ENCODE assay signal across 8 mouse cellular contexts in the genomic region with DNA sequence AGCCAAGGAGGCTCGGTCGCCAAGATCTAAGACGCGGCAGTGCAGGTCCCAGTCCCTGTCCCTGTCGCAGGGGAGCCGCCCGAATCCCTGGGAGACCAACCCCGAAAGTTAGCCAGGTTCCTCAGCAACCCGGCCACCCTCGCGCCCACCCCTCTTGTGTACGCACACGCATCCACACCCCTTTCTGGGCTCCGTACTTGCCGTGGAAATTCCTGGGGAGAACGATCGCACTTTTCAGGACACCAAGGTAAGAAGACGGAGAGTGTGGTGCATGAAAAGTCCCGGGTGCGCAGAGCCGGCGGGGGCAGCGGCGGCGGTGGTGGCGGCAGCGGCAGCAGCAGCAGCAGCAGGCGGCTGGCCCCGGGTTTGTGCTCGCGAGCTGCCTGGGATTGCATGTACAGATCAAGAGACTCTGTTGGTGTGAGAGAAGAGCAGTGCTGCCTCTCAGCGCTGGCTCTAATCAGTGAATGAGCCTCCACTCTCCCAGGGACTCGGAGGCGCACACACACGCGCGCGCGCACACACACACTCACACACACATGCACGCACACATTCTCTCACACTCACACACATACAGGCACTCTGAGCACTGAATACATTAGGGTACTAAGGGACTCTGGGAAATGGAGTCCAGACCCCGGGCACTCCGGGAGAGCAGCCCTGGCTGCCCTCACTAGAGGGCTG. TPM values are rescaled to one million over a fixed set of nuclear protein-coding genes. Genes with fewer than 3 reads are reported as not detected.
DNase-seq lines count a peak whose midpoint lies in the region; ATAC-seq and TF ChIP-seq lines count a peak whose summit lies in the region.

TSS of gene Rnf220 (minus strand) at position 571 of the 684 bp plus-strand sequence.

- no peaks in the 10 kb centered on the region for H3K36me3 ChIP-seq in spleen, adult 2 months (ENCODE audit: control insufficient read depth, insufficient read depth, low read length)
- H3K36me3 ChIP-seq in intestine, embryonic 16.5 days (ENCODE audit: control insufficient read depth, insufficient read depth, low read length), result no peaks in the 10 kb centered on the region
- H3K36me3 ChIP-seq in midbrain, embryonic 12.5 days, result no peaks in the 10 kb centered on the region

- TF ChIP-seq POLR2A in spleen, adult 2 months (IDR thresholded peaks at IDR 0.05; ENCODE audit: low read depth, low read length), result no peak

- H3K9ac ChIP-seq in intestine, embryonic 16.5 days (ENCODE audit: low read depth, low read length), result peak within 1 kb of the TSS; percentile 38
- peak within 1 kb of the TSS; percentile 60 for H3K9ac ChIP-seq in midbrain, embryonic 12.5 days (replicated peaks)

- no peak for TF ChIP-seq CTCF in spleen, adult 2 months (IDR thresholded peaks at IDR 0.05; ENCODE audit: extremely low read depth, insufficient read depth, insufficient read length, insufficient replicate concordance)

- H3K27ac ChIP-seq in spleen, adult 2 months (ENCODE audit: insufficient read depth, low read length), result no peak within 1 kb of the TSS
- no peak within 1 kb of the TSS for H3K27ac ChIP-seq in intestine, embryonic 16.5 days (ENCODE audit: low read length)
- H3K27ac ChIP-seq in midbrain, embryonic 12.5 days (replicated peaks), result peak within 1 kb of the TSS; percentile 87

- peaks cover 34% of the 10 kb centered on the region for H3K27me3 ChIP-seq in spleen, adult 2 months (ENCODE audit: control insufficient read depth, insufficient read depth, low read length)
- H3K27me3 ChIP-seq in intestine, embryonic 16.5 days (replicated peaks; ENCODE audit: control insufficient read depth, insufficient read depth, low read length), result peaks cover 45% of the 10 kb centered on the region
- peaks cover 78% of the 10 kb centered on the region for H3K27me3 ChIP-seq in midbrain, embryonic 12.5 days

- intact Hi-C loops in left cerebral cortex, postnatal 25 days (cut with DNase I), result no loop called here

- H3K9me3 ChIP-seq in intestine, embryonic 16.5 days (ENCODE audit: control insufficient read depth, low read length), result peaks cover 2% of the 10 kb centered on the region; the same call in 1 of the 2 replicates
- H3K9me3 ChIP-seq in midbrain, embryonic 12.5 days, result 0 out of 2 replicates have a peak, but pooled peaks cover under 1% of the 10 kb centered on the region

- no peak for DNase-seq in spleen, adult 2 months (ENCODE audit: low read depth in 1 of 2, low spot score in 2 of 2)
- DNase-seq in spleen, postnatal 36 days (ENCODE audit: low spot score in 2 of 2), result no peak
- DNase-seq in embryo, embryonic 10.5 days (ENCODE audit: low spot score), result peak; percentile 95
- DNase-seq in left cerebral cortex, postnatal 25 days (ENCODE audit: low spot score in 2 of 2), result peak; percentile 46 to 53
- DNase-seq in telencephalon, adult 2 months (ENCODE audit: low read depth, low spot score), result peak; percentile 66

- H3K4me3 ChIP-seq in spleen, adult 2 months (ENCODE audit: extremely low read depth, insufficient read depth, insufficient read length), result peak within 1 kb of the TSS; percentile 28; the same call in 1 of the 2 replicates
- H3K4me3 ChIP-seq in intestine, embryonic 16.5 days (ENCODE audit: low read length), result peak within 1 kb of the TSS; percentile 45
- peak within 1 kb of the TSS; percentile 46 for H3K4me3 ChIP-seq in midbrain, embryonic 12.5 days

- WGBS in spleen, adult 2 months, result 3% methylated on average over 38 of the region's 42 CpGs
- under 1% methylated on average over 42 of the region's 42 CpGs for WGBS in intestine, embryonic 16.5 days
- under 1% methylated on average over 42 of the region's 42 CpGs for WGBS in midbrain, embryonic 12.5 days

- H3K4me1 ChIP-seq in spleen, adult 2 months (ENCODE audit: control insufficient read depth, insufficient read depth, insufficient read length), result peaks cover 17% of the 10 kb centered on the region
- peaks cover 26% of the 10 kb centered on the region for H3K4me1 ChIP-seq in intestine, embryonic 16.5 days (ENCODE audit: control insufficient read depth, insufficient read depth, low read length)
- H3K4me1 ChIP-seq in midbrain, embryonic 12.5 days, result peaks cover 37% of the 10 kb centered on the region

- H3K4me2 ChIP-seq in intestine, embryonic 16.5 days (ENCODE audit: low read depth, low read length), result peak within 1 kb of the TSS; percentile 68
- H3K4me2 ChIP-seq in midbrain, embryonic 12.5 days (replicated peaks), result peak within 1 kb of the TSS; percentile 60

- ATAC-seq in granulocyte monocyte progenitor cell, adult 5-6 weeks (replicated peaks; ENCODE audit: poor library complexity, severe bottlenecking), result peak; percentile 68
- ATAC-seq in intestine, embryonic 16.5 days, result peak; percentile 77
- ATAC-seq in midbrain, embryonic 12.5 days (ENCODE audit: low FRiP score, low read depth), result peak; percentile 96

RNA-seq across cellular contexts. Expression of gene Rnf220, which starts in this region (rescaled TPM):
- 95.4 and 115 TPM in 2 replicates for polyA plus RNA-seq in spleen, adult 2 months (2012; rRNA removed)
- total RNA-seq in granulocyte monocyte progenitor cell, adult 5-6 weeks (2014; fragmentation: Nextera tagmentation), result 90.2 and 113 TPM in 2 replicates
- 68.2 and 68.3 TPM in 2 replicates for total RNA-seq in granulocyte monocyte progenitor cell, adult 5-6 weeks (2017)
- 49.0 and 55.4 TPM in 2 replicates for polyA plus RNA-seq in intestine, embryonic 16.5 days (2015; fragmentation: Nextera tagmentation; extraction: Ambion mirVana)
- 100 to 1,000 TPM; 179 to 182 TPM for total RNA-seq in left cerebral cortex, postnatal 25 days (2021)
- polyA plus RNA-seq in midbrain, embryonic 12.5 days (2016; fragmentation: Nextera tagmentation; extraction: Ambion mirVana), result 108 and 118 TPM in 2 replicates

Comparison
In these comparisons a context has a peak if more than half of its experiments do, and no peak if none do; other contexts are left out.
1. DNase-seq: peak in embryo, embryonic 10.5 days (single experiment), left cerebral cortex, postnatal 25 days (2 of 2) and telencephalon, adult 2 months (single experiment); none in spleen, adult 2 months (0 of 2) and spleen, postnatal 36 days (0 of 2).
2. Peak in every context shown above with its lines, with median percentiles within 50 percentile points of each other: H3K4me3 ChIP-seq and ATAC-seq.